ENCODE assay signal across 23 mouse cellular contexts in the genomic region with DNA sequence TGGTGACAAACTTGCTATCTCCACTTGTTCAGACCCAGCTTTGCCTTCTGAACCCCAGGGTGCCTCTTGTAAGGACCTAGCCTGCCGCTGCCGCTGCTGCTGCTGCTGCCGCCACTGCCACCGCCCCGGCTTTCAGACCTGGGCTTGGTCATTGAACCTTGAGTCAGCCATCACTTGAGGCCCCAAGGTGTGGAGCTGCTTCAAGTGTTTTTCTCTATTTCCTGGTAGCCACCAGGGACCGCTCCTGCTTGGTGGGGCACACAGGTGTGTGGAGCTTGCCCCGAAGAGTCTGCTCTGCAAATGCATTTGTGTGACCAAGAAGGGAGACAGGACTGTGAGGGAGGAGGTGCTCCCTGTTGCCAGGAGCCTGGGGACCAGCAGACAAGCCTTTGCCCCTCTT. TPM values are rescaled to one million over a fixed set of nuclear protein-coding genes. Genes with fewer than 3 reads are reported as not detected.
A peak's percentile ranks its signal among the peaks of the same experiment; 100 is the strongest.
DNase-seq lines count a peak whose midpoint lies in the region; ATAC-seq and TF ChIP-seq lines count a peak whose summit lies in the region.
"Had no signal": no experiment of that assay in that cellular context is flagged by ENCODE, and none has a peak within 500 bp of the region (broad histone marks: within the 10 kb centered on the region; RNA-seq: fewer than 3 reads in every experiment).

No protein-coding gene starts in this region.

- no peak overlapping the region for H3K9ac ChIP-seq in hindbrain, embryonic 16.5 days (ENCODE audit: low read depth, low read length)
- H3K9ac ChIP-seq in midbrain, embryonic 12.5 days (replicated peaks) = no peak overlapping the region
- no peak overlapping the region for H3K9ac ChIP-seq in midbrain, embryonic 16.5 days (ENCODE audit: low read depth, low read length)
- no peak overlapping the region for H3K9ac ChIP-seq in intestine, embryonic 16.5 days (ENCODE audit: low read depth, low read length)
- H3K9ac ChIP-seq in stomach, embryonic 14.5 days (replicated peaks; ENCODE audit: low read depth, low read length) = no peak overlapping the region
- H3K9ac ChIP-seq: forebrain, postnatal 0 days; hindbrain, embryonic 15.5 days had no signal

- H3K27me3 ChIP-seq in hindbrain, embryonic 10.5 days (ENCODE audit: insufficient read depth, poor library complexity, severe bottlenecking) = no peaks in the 10 kb centered on the region
- no peaks in the 10 kb centered on the region for H3K27me3 ChIP-seq in hindbrain, embryonic 16.5 days (replicated peaks; ENCODE audit: control insufficient read depth, insufficient read depth, low read length)
- H3K27me3 ChIP-seq in midbrain, embryonic 12.5 days = no peaks in the 10 kb centered on the region
- no peaks in the 10 kb centered on the region for H3K27me3 ChIP-seq in midbrain, embryonic 16.5 days (ENCODE audit: control insufficient read depth, insufficient read depth, low read depth, low read length)
- H3K27me3 ChIP-seq in intestine, embryonic 16.5 days (replicated peaks; ENCODE audit: control insufficient read depth, insufficient read depth, low read length) = no peaks in the 10 kb centered on the region
- H3K27me3 ChIP-seq in stomach, embryonic 14.5 days (ENCODE audit: control insufficient read depth, insufficient read depth, low read length) = no peaks in the 10 kb centered on the region
- no peaks in the 10 kb centered on the region for H3K27me3 ChIP-seq in cerebellum, adult 2 months (ENCODE audit: control insufficient read depth, insufficient read depth, low read length)
- H3K27me3 ChIP-seq: hindbrain, embryonic 15.5 days had no signal

- TF ChIP-seq POLR2A in cerebellum, adult 2 months (IDR thresholded peaks at IDR 0.05; ENCODE audit: borderline replicate concordance, insufficient read depth, low read length) = no peak

- H3K4me3 ChIP-seq in hindbrain, embryonic 10.5 days = no peak overlapping the region
- no peak overlapping the region for H3K4me3 ChIP-seq in hindbrain, embryonic 16.5 days (ENCODE audit: low read length)
- no peak overlapping the region for H3K4me3 ChIP-seq in midbrain, embryonic 12.5 days
- no peak overlapping the region for H3K4me3 ChIP-seq in midbrain, embryonic 16.5 days (ENCODE audit: low read depth, low read length)
- no peak overlapping the region for H3K4me3 ChIP-seq in intestine, embryonic 16.5 days (ENCODE audit: low read length)
- H3K4me3 ChIP-seq in stomach, embryonic 14.5 days (ENCODE audit: low read depth, low read length) = no peak overlapping the region
- no peak overlapping the region for H3K4me3 ChIP-seq in cerebellum, adult 2 months (replicated peaks; ENCODE audit: insufficient read depth, low read depth, low read length)
- H3K4me3 ChIP-seq: forebrain, embryonic 10.5 days; gastrocnemius, adult 2 months; hindbrain, embryonic 15.5 days had no signal

- H3K4me1 ChIP-seq in hindbrain, embryonic 10.5 days (replicated peaks) = peaks cover 57% of the 10 kb centered on the region
- peaks cover 28% of the 10 kb centered on the region for H3K4me1 ChIP-seq in hindbrain, embryonic 16.5 days (ENCODE audit: control insufficient read depth, insufficient read depth, low read depth, low read length)
- peaks cover 65% of the 10 kb centered on the region for H3K4me1 ChIP-seq in midbrain, embryonic 12.5 days
- peaks cover 45% of the 10 kb centered on the region for H3K4me1 ChIP-seq in midbrain, embryonic 16.5 days (ENCODE audit: control insufficient read depth, insufficient read depth, low read length)
- H3K4me1 ChIP-seq in intestine, embryonic 16.5 days (ENCODE audit: control insufficient read depth, insufficient read depth, low read length) = peaks cover 28% of the 10 kb centered on the region
- 0 out of 2 replicates have a peak, but pooled peaks cover 3% of the 10 kb centered on the region for H3K4me1 ChIP-seq in stomach, embryonic 14.5 days (ENCODE audit: control insufficient read depth, insufficient read depth, low read length)
- H3K4me1 ChIP-seq in cerebellum, adult 2 months (ENCODE audit: control insufficient read depth, insufficient read depth, low read length) = peaks cover 30% of the 10 kb centered on the region

- 82% methylated on average over 7 of the region's 7 CpGs for WGBS in hindbrain, embryonic 10.5 days
- WGBS in hindbrain, embryonic 16.5 days = 81% methylated on average over 7 of the region's 7 CpGs
- 80% methylated on average over 7 of the region's 7 CpGs for WGBS in midbrain, embryonic 12.5 days
- 78% methylated on average over 7 of the region's 7 CpGs for WGBS in midbrain, embryonic 16.5 days
- WGBS in intestine, embryonic 16.5 days = 60% methylated on average over 7 of the region's 7 CpGs
- 77% methylated on average over 7 of the region's 7 CpGs for WGBS in stomach, embryonic 14.5 days
- WGBS in cerebellum, adult 2 months = 83% methylated on average over 7 of the region's 7 CpGs

- no peak for DNase-seq in hindbrain, embryonic 10.5 days (ENCODE audit: low spot score)
- no peak for DNase-seq in left cerebral cortex, adult 18-20 months (ENCODE audit: low spot score in 2 of 2)
- no peak for DNase-seq in cerebellum, adult 2 months
- DNase-seq: adrenal gland, adult 2 months; adrenal gland, postnatal 14 days; cerebellum, adult 11 months; cerebellum, adult 8-10 months; cerebellum, postnatal 10 days; cerebellum, postnatal 36 days; embryo, embryonic 11 days; forebrain, postnatal 0 days; gastrocnemius, adult 2 months; gastrocnemius, postnatal 14 days; heart, adult 11 months had no signal

- H3K4me2 ChIP-seq in hindbrain, embryonic 16.5 days (ENCODE audit: low read length) = no peak overlapping the region
- H3K4me2 ChIP-seq in midbrain, embryonic 12.5 days (replicated peaks) = no peak overlapping the region
- H3K4me2 ChIP-seq in midbrain, embryonic 16.5 days (ENCODE audit: low read length) = no peak overlapping the region
- H3K4me2 ChIP-seq in intestine, embryonic 16.5 days (ENCODE audit: low read depth, low read length) = no peak overlapping the region; the same call in 1 of the 2 replicates
- no peak overlapping the region for H3K4me2 ChIP-seq in stomach, embryonic 14.5 days (replicated peaks; ENCODE audit: low read depth, low read length)
- H3K4me2 ChIP-seq: heart, embryonic 11.5 days; hindbrain, embryonic 15.5 days had no signal

- TF ChIP-seq CTCF in cerebellum, adult 2 months (IDR thresholded peaks at IDR 0.05; ENCODE audit: borderline replicate concordance, insufficient read depth, low read depth, low read length) = no peak

- 0 out of 2 replicates have a peak overlapping the region, but pooled peaks have one; percentile 18 for H3K27ac ChIP-seq in hindbrain, embryonic 10.5 days
- H3K27ac ChIP-seq in hindbrain, embryonic 16.5 days (ENCODE audit: low read depth, low read length) = no peak overlapping the region
- peak overlapping the region; percentile 20; the same call in 1 of the 2 replicates for H3K27ac ChIP-seq in midbrain, embryonic 12.5 days (replicated peaks)
- H3K27ac ChIP-seq in midbrain, embryonic 16.5 days (ENCODE audit: low read length) = no peak overlapping the region
- peak overlapping the region; percentile 69 for H3K27ac ChIP-seq in intestine, embryonic 16.5 days (ENCODE audit: low read length)
- no peak overlapping the region for H3K27ac ChIP-seq in stomach, embryonic 14.5 days (ENCODE audit: low read length)
- no peak overlapping the region for H3K27ac ChIP-seq in cerebellum, adult 2 months (ENCODE audit: insufficient read depth, low read length)
- H3K27ac ChIP-seq: forebrain, embryonic 10.5 days; gastrocnemius, adult 2 months; hindbrain, embryonic 15.5 days had no signal

- H3K36me3 ChIP-seq in hindbrain, embryonic 10.5 days = peaks cover 80% of the 10 kb centered on the region
- no peaks in the 10 kb centered on the region for H3K36me3 ChIP-seq in hindbrain, embryonic 16.5 days (ENCODE audit: control insufficient read depth, insufficient read depth, low read length)
- H3K36me3 ChIP-seq in midbrain, embryonic 12.5 days = peaks cover 34% of the 10 kb centered on the region
- no peaks in the 10 kb centered on the region for H3K36me3 ChIP-seq in midbrain, embryonic 16.5 days (ENCODE audit: control insufficient read depth, insufficient read depth, low read length)
- no peaks in the 10 kb centered on the region; the same call in 1 of the 2 replicates for H3K36me3 ChIP-seq in intestine, embryonic 16.5 days (ENCODE audit: control insufficient read depth, insufficient read depth, low read length)
- H3K36me3 ChIP-seq in stomach, embryonic 14.5 days (ENCODE audit: control insufficient read depth, insufficient read depth, low read length) = peaks cover 3% of the 10 kb centered on the region; the same call in 1 of the 2 replicates
- H3K36me3 ChIP-seq: hindbrain, embryonic 15.5 days had no signal

- no peaks in the 10 kb centered on the region for H3K9me3 ChIP-seq in hindbrain, embryonic 10.5 days
- H3K9me3 ChIP-seq in hindbrain, embryonic 16.5 days (ENCODE audit: control insufficient read depth, low read length) = no peaks in the 10 kb centered on the region
- no peaks in the 10 kb centered on the region for H3K9me3 ChIP-seq in midbrain, embryonic 12.5 days
- no peaks in the 10 kb centered on the region for H3K9me3 ChIP-seq in midbrain, embryonic 16.5 days (replicated peaks; ENCODE audit: control insufficient read depth, low read length, poor library complexity, severe bottlenecking)
- no peaks in the 10 kb centered on the region for H3K9me3 ChIP-seq in intestine, embryonic 16.5 days (ENCODE audit: control insufficient read depth, low read length)
- H3K9me3 ChIP-seq in stomach, embryonic 14.5 days (ENCODE audit: control insufficient read depth, low read depth, low read length) = no peaks in the 10 kb centered on the region
- H3K9me3 ChIP-seq: forebrain, embryonic 10.5 days; hindbrain, embryonic 15.5 days had no signal

- no peak for ATAC-seq in hindbrain, embryonic 16.5 days
- no peak for ATAC-seq in midbrain, embryonic 12.5 days (ENCODE audit: low FRiP score, low read depth)
- no peak for ATAC-seq in midbrain, embryonic 16.5 days
- ATAC-seq in intestine, embryonic 16.5 days = peak; percentile 82
- 0 out of 2 replicates have a peak, but pooled peaks have one; percentile 23 for ATAC-seq in stomach, embryonic 14.5 days (ENCODE audit: insufficient number of reproducible peaks, insufficient read depth, low FRiP score, low read depth)
- ATAC-seq: CD4-positive, CD25-positive, alpha-beta regulatory T cell, adult 4 months; forebrain, postnatal 0 days had no signal

RNA-seq across cellular contexts. Expression of gene Mrpl37, which starts 41.8 kb away (rescaled TPM):
- 116 and 121 TPM in 2 replicates for polyA plus RNA-seq in hindbrain, embryonic 10.5 days (2016; fragmentation: Nextera tagmentation; extraction: Ambion mirVana)
- 83.2 and 86.8 TPM in 2 replicates for polyA plus RNA-seq in hindbrain, embryonic 16.5 days (2015; fragmentation: Nextera tagmentation; extraction: Ambion mirVana)
- polyA plus RNA-seq in midbrain, embryonic 12.5 days (2016; fragmentation: Nextera tagmentation; extraction: Ambion mirVana) = 91.0 and 91.9 TPM in 2 replicates
- polyA plus RNA-seq in midbrain, embryonic 16.5 days (2015; fragmentation: Nextera tagmentation; extraction: Ambion mirVana) = 74.1 and 77.3 TPM in 2 replicates
- 112 and 117 TPM in 2 replicates for polyA plus RNA-seq in intestine, embryonic 16.5 days (2015; fragmentation: Nextera tagmentation; extraction: Ambion mirVana)
- polyA plus RNA-seq in stomach, embryonic 14.5 days (2014; fragmentation: Nextera tagmentation; extraction: Ambion mirVana) = 110 and 111 TPM in 2 replicates
- 10 to 100 TPM; 54.8 to 64.0 TPM for total RNA-seq in left cerebral cortex, adult 18-20 months (2021)
- polyA plus RNA-seq in cerebellum, adult 2 months (2012; rRNA removed) = 99.5 and 107 TPM in 2 replicates

RNA-seq across cellular contexts. Expression of gene Cyb5rl, which starts 41.9 kb away (rescaled TPM):
- 7.6 and 8.9 TPM in 2 replicates for polyA plus RNA-seq in hindbrain, embryonic 10.5 days (2016; fragmentation: Nextera tagmentation; extraction: Ambion mirVana)
- 4.4 and 4.7 TPM in 2 replicates for polyA plus RNA-seq in hindbrain, embryonic 16.5 days (2015; fragmentation: Nextera tagmentation; extraction: Ambion mirVana)
- 5.8 and 9.5 TPM in 2 replicates for polyA plus RNA-seq in midbrain, embryonic 12.5 days (2016; fragmentation: Nextera tagmentation; extraction: Ambion mirVana)
- polyA plus RNA-seq in midbrain, embryonic 16.5 days (2015; fragmentation: Nextera tagmentation; extraction: Ambion mirVana) = 4.1 and 7.2 TPM in 2 replicates
- polyA plus RNA-seq in intestine, embryonic 16.5 days (2015; fragmentation: Nextera tagmentation; extraction: Ambion mirVana) = 7.2 and 7.7 TPM in 2 replicates
- 4.9 and 7.4 TPM in 2 replicates for polyA plus RNA-seq in stomach, embryonic 14.5 days (2014; fragmentation: Nextera tagmentation; extraction: Ambion mirVana)
- 1 to 10 TPM; 6.3 to 7.6 TPM for total RNA-seq in left cerebral cortex, adult 18-20 months (2021)
- 5.5 and 5.7 TPM in 2 replicates for polyA plus RNA-seq in cerebellum, adult 2 months (2012; rRNA removed)

Comparison
In these comparisons a context has a peak if more than half of its experiments do, and no peak if none do; other contexts are left out.
1. H3K27ac ChIP-seq: peak in hindbrain, embryonic 10.5 days (single experiment), midbrain, embryonic 12.5 days (single experiment) and intestine, embryonic 16.5 days (single experiment); none in hindbrain, embryonic 16.5 days (single experiment), midbrain, embryonic 16.5 days (single experiment), stomach, embryonic 14.5 days (single experiment) and cerebellum, adult 2 months (single experiment).
2. ATAC-seq: peak in intestine, embryonic 16.5 days (single experiment) and stomach, embryonic 14.5 days (single experiment); none in hindbrain, embryonic 16.5 days (single experiment), midbrain, embryonic 12.5 days (single experiment) and midbrain, embryonic 16.5 days (single experiment).